Mouse (Mus musculus): ENCODE data around the gene Col19a1.

DNA sequence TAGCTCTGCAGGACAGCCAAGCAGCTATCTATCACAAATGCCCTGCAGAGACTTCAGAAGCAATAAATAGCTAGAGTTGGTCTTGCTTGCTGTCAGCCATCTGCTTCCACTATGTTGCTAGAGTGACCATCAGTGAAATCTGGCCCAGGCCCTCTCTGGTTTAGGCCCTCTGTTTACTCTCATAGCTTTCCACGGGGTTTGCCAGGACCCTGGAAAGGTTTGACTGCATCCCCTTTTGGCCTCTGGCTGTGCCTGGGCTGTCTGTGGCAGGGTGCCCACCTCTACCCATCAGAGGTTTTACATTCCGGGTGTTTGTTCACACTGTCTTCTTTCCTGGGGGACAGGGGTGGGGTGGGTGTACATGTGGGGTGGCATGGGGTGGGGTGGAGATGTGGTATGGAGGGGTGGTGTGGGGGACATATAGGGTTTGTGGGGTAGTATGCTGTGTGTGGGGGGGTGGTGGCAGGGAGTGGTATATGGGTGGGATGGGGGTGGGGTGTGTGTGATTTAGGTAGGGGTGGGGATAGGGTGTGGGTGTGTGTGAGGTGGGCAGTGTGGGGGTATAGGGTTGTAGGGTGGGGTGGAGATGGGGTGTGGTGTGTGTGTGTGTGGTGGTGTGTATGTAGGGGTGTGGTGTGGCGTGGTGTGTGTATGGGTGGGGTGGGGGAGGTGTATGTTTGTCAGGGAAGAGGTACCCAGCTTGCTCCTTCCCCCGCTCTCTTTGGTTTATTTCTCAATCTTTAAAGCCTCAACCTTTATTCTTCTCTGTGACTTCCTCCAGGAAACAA is 214.6 kb downstream of the Col19a1 start:
- TF ChIP-seq CTCF (IDR thresholded peaks at IDR 0.05; ENCODE audit: low read depth, low read length): no peak
- TF ChIP-seq POLR2A (IDR thresholded peaks at IDR 0.05; ENCODE audit: insufficient read depth, low read length): no peak
